Mouse (Mus musculus): ENCODE measurements around the gene Mag. TPM values are rescaled to one million over a fixed set of nuclear protein-coding genes. Genes with fewer than 3 reads are reported as not detected.

The Mag gene
- total and polyA plus RNA-seq, 2 experiments from 2014 or later = 5.7 to 14.9 TPM

GRCm38 (mm10) chr7:30873083-30873482 is 41.6 kb downstream of the Mag start:
- no peak for ATAC-seq (ENCODE audit: low FRiP score)
- Histone ChIP-seq H3K4me2 (ENCODE audit: low read depth, low read length, poor library complexity, severe bottlenecking) (peak overlapping the region; percentile 21; the same call in 1 of the 2 replicates), H3K9ac (replicated peaks; ENCODE audit: low read length, poor library complexity, severe bottlenecking) (no peak overlapping the region), H3K4me1 (ENCODE audit: insufficient read depth, low read length) (no peaks in the 10 kb centered on the region), H3K9me3 (ENCODE audit: low read length) (no peaks in the 10 kb centered on the region), H3K27me3 (ENCODE audit: insufficient read depth, low read length) (0 out of 2 replicates have a peak, but pooled peaks cover 4% of the 10 kb centered on the region), H3K4me3 (ENCODE audit: low read depth, low read length) (no peak overlapping the region), H3K27ac (ENCODE audit: low read depth, low read length) (no peak overlapping the region), H3K36me3 (ENCODE audit: insufficient read depth, low read length) (no peaks in the 10 kb centered on the region)
- peak; percentile 75 for TF ChIP-seq CTCF (IDR thresholded peaks at IDR 0.05)
- 27% methylated on average over 15 of the region's 15 CpGs for WGBS
- peak; percentile 73 for DNase-seq (ENCODE audit: low spot score)

DNA sequence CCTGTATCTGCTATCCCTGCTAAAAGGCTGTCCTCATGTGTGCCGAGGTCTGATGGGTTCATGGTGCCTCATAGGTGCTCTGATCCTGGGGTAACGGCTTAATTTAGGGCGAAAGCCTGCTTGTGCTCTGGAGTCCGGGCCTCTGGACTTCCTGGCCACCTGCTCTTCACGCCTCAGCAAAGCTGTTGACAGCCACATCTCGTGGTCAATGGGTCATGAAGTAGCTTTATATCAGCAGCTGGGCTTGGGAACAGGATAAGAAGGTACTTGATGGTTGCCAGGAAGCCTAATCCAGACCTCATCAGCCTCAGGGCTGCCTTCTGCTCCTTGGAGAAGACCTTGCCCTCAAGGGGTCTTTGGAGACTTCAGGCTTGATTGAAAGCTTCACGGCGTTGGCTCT is 51.3 kb downstream of the Mag start:
- ATAC-seq (ENCODE audit: low FRiP score) (no peak), DNase-seq (ENCODE audit: low spot score) (no peak)
- Histone ChIP-seq H3K4me2 (ENCODE audit: low read depth, low read length, poor library complexity, severe bottlenecking) (no peak overlapping the region), H3K27me3 (ENCODE audit: insufficient read depth, low read length) (no peaks in the 10 kb centered on the region; the same call in 1 of the 2 replicates), H3K27ac (ENCODE audit: low read depth, low read length) (no peak overlapping the region), H3K9me3 (ENCODE audit: low read length) (no peaks in the 10 kb centered on the region), H3K4me1 (ENCODE audit: insufficient read depth, low read length) (no peaks in the 10 kb centered on the region), H3K4me3 (ENCODE audit: low read depth, low read length) (no peak overlapping the region), H3K36me3 (ENCODE audit: insufficient read depth, low read length) (no peaks in the 10 kb centered on the region), H3K9ac (replicated peaks; ENCODE audit: low read length, poor library complexity, severe bottlenecking) (no peak overlapping the region)
- WGBS = 57% methylated on average over 8 of the region's 8 CpGs
- no peak for TF ChIP-seq CTCF (IDR thresholded peaks at IDR 0.05)

GRCm38 (mm10) chr7:30861464-30861863 is 53.2 kb downstream of the Mag start, which contains the start of gene Ffar1:
Ffar1 (minus strand) TSS chr7:30861564.
- Histone ChIP-seq H3K9me3 (ENCODE audit: low read length) (no peaks in the 10 kb centered on the region), H3K9ac (replicated peaks; ENCODE audit: low read length, poor library complexity, severe bottlenecking) (peak within 1 kb of the TSS; percentile 13; the same call in 1 of the 2 replicates), H3K4me3 (ENCODE audit: low read depth, low read length) (no peak within 1 kb of the TSS), H3K4me2 (ENCODE audit: low read depth, low read length, poor library complexity, severe bottlenecking) (no peak within 1 kb of the TSS), H3K36me3 (ENCODE audit: insufficient read depth, low read length) (no peaks in the 10 kb centered on the region), H3K27me3 (ENCODE audit: insufficient read depth, low read length) (no peaks in the 10 kb centered on the region; the same call in 1 of the 2 replicates), H3K4me1 (ENCODE audit: insufficient read depth, low read length) (no peaks in the 10 kb centered on the region), H3K27ac (ENCODE audit: low read depth, low read length) (peak within 1 kb of the TSS; percentile 58; the same call in 1 of the 2 replicates)
- no peak for DNase-seq (ENCODE audit: low spot score)
- ATAC-seq (ENCODE audit: low FRiP score) = no peak
- 90% methylated on average over 12 of the region's 12 CpGs for WGBS
- TF ChIP-seq CTCF (IDR thresholded peaks at IDR 0.05) = no peak

GRCm38 (mm10) chr7:30859635-30860402 is 54.9 kb downstream of the Mag start:
- no peaks in the 10 kb centered on the region for H3K4me1 ChIP-seq (ENCODE audit: insufficient read depth, low read length)
- 6% methylated on average over 14 of the region's 16 CpGs for WGBS

GRCm38 (mm10) chr7:30859290-30859634 is 55.4 kb downstream of the Mag start:
- ATAC-seq (ENCODE audit: low FRiP score) = peak; percentile 55
- no peak overlapping the region for H3K9ac ChIP-seq (replicated peaks; ENCODE audit: low read length, poor library complexity, severe bottlenecking)

More at GRCm38 (mm10) chr7:30859635-30860402, 54.9 kb downstream of the Mag start:
- Histone ChIP-seq H3K9ac (replicated peaks; ENCODE audit: low read length, poor library complexity, severe bottlenecking) (peak overlapping the region; percentile 36; the same call in 1 of the 2 replicates), H3K4me2 (ENCODE audit: low read depth, low read length, poor library complexity, severe bottlenecking) (peak overlapping the region; percentile 39), H3K36me3 (ENCODE audit: insufficient read depth, low read length) (no peaks in the 10 kb centered on the region), H3K27me3 (ENCODE audit: insufficient read depth, low read length) (no peaks in the 10 kb centered on the region; the same call in none of the 2 replicates), H3K27ac (ENCODE audit: low read depth, low read length) (peak overlapping the region; percentile 58; the same call in 1 of the 2 replicates), H3K9me3 (ENCODE audit: low read length) (no peaks in the 10 kb centered on the region), H3K4me3 (ENCODE audit: low read depth, low read length) (peak overlapping the region; percentile 20)
- DNase-seq (ENCODE audit: low spot score) (peak; percentile 86), ATAC-seq (ENCODE audit: low FRiP score) (peak; percentile 60)
- TF ChIP-seq CTCF (IDR thresholded peaks at IDR 0.05) = peak; percentile 85

DNA sequence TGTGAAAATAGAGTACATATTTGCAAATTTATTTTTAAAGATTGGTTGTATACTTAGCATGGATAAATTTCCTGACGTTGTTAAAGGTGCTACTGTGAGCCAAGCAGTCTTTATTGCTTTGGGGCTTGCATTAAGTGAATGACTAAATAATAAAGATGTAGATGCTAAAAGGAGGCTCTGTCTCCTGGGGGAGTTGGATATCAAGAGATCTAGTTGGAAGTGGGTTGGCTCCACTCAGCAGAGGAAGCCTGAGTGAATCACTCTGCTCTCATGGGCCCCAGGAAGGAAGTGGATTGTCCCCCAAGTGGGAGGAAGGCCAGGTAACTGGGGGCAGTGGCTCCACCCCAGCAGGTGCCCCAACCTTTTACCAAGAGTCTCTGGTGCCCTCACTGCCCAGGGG is 56.9 kb downstream of the Mag start:
- Histone ChIP-seq H3K27ac (ENCODE audit: low read depth, low read length) (no peak overlapping the region), H3K4me1 (ENCODE audit: insufficient read depth, low read length) (no peaks in the 10 kb centered on the region), H3K36me3 (ENCODE audit: insufficient read depth, low read length) (no peaks in the 10 kb centered on the region), H3K27me3 (ENCODE audit: insufficient read depth, low read length) (no peaks in the 10 kb centered on the region; the same call in none of the 2 replicates), H3K9me3 (ENCODE audit: low read length) (no peaks in the 10 kb centered on the region), H3K4me2 (ENCODE audit: low read depth, low read length, poor library complexity, severe bottlenecking) (no peak overlapping the region), H3K9ac (replicated peaks; ENCODE audit: low read length, poor library complexity, severe bottlenecking) (no peak overlapping the region), H3K4me3 (ENCODE audit: low read depth, low read length) (no peak overlapping the region)
- no peak for TF ChIP-seq CTCF (IDR thresholded peaks at IDR 0.05)
- no peak for ATAC-seq (ENCODE audit: low FRiP score)
- no peak for DNase-seq (ENCODE audit: low spot score)
- WGBS = 66% methylated on average over 1 of the region's 1 CpGs

More at GRCm38 (mm10) chr7:30859290-30859634, 55.4 kb downstream of the Mag start:
- no peaks in the 10 kb centered on the region for H3K4me1 ChIP-seq (ENCODE audit: insufficient read depth, low read length)
- no peaks in the 10 kb centered on the region; the same call in none of the 2 replicates for H3K27me3 ChIP-seq (ENCODE audit: insufficient read depth, low read length)
- peak; percentile 91 for TF ChIP-seq CTCF (IDR thresholded peaks at IDR 0.05)
- H3K36me3 ChIP-seq (ENCODE audit: insufficient read depth, low read length) = no peaks in the 10 kb centered on the region
- H3K4me3 ChIP-seq (ENCODE audit: low read depth, low read length) = no peak overlapping the region
- no peaks in the 10 kb centered on the region for H3K9me3 ChIP-seq (ENCODE audit: low read length)
- peak overlapping the region; percentile 39; the same call in 1 of the 2 replicates for H3K4me2 ChIP-seq (ENCODE audit: low read depth, low read length, poor library complexity, severe bottlenecking)
- no peak overlapping the region for H3K27ac ChIP-seq (ENCODE audit: low read depth, low read length)
- DNase-seq (ENCODE audit: low spot score) = peak; percentile 85

Measured in midbrain, postnatal 0 days (tissue).